Mouse (Mus musculus): ENCODE measurements around the gene Anxa8. TPM values are rescaled to one million over a fixed set of nuclear protein-coding genes. Genes with fewer than 3 reads are reported as not detected.

Gene Anxa8
- total and polyA plus RNA-seq, 2 experiments from 2014 or later: 0.90 TPM; not detected in 1

GRCm38 (mm10) chr14:34114311-34114710, 28.5 kb downstream of the Anxa8 start:
- Histone ChIP-seq H3K4me2 (ENCODE audit: low read depth, low read length) (no peak overlapping the region), H3K4me1 (ENCODE audit: insufficient read depth, low read length) (no peaks in the 10 kb centered on the region), H3K27ac (no peak overlapping the region), H3K9me3 (ENCODE audit: low read length) (no peaks in the 10 kb centered on the region), H3K27me3 (ENCODE audit: insufficient read depth, low read length) (no peaks in the 10 kb centered on the region), H3K9ac (replicated peaks; ENCODE audit: low read length) (no peak overlapping the region), H3K36me3 (ENCODE audit: insufficient read depth, low read length) (no peaks in the 10 kb centered on the region), H3K4me3 (ENCODE audit: low read length) (no peak overlapping the region)
- WGBS: 82% methylated on average over 4 of the region's 4 CpGs
- TF ChIP-seq CTCF (IDR thresholded peaks at IDR 0.05; ENCODE audit: low read depth): no peak
- ATAC-seq (no peak), DNase-seq (ENCODE audit: low spot score) (no peak)

- H3K27ac ChIP-seq: no peak overlapping the region
- H3K9me3 ChIP-seq (ENCODE audit: low read length): no peaks in the 10 kb centered on the region
- ATAC-seq (no peak), DNase-seq (ENCODE audit: low spot score) (no peak)
- TF ChIP-seq CTCF (IDR thresholded peaks at IDR 0.05; ENCODE audit: low read depth): no peak
- no peaks in the 10 kb centered on the region for H3K4me1 ChIP-seq (ENCODE audit: insufficient read depth, low read length)
- no peak overlapping the region for H3K9ac ChIP-seq (replicated peaks; ENCODE audit: low read length)
- no peaks in the 10 kb centered on the region; the same call in 1 of the 2 replicates for H3K27me3 ChIP-seq (ENCODE audit: insufficient read depth, low read length)
- H3K4me2 ChIP-seq (ENCODE audit: low read depth, low read length): no peak overlapping the region
- WGBS: 65% methylated on average over 7 of the region's 7 CpGs
- no peak overlapping the region for H3K4me3 ChIP-seq (ENCODE audit: low read length)
- no peaks in the 10 kb centered on the region for H3K36me3 ChIP-seq (ENCODE audit: insufficient read depth, low read length)
These were observed 33.4 kb downstream of the Anxa8 start for GRCm38 (mm10) chr14:34119046-34119723.

- 77% methylated on average over 12 of the region's 12 CpGs for WGBS
- ATAC-seq (no peak), DNase-seq (ENCODE audit: low spot score) (no peak)
- no peak for TF ChIP-seq CTCF (IDR thresholded peaks at IDR 0.05; ENCODE audit: low read depth)
- H3K27ac ChIP-seq: no peak overlapping the region
- H3K4me2 ChIP-seq (ENCODE audit: low read depth, low read length): no peak overlapping the region
- no peaks in the 10 kb centered on the region; the same call in 1 of the 2 replicates for H3K27me3 ChIP-seq (ENCODE audit: insufficient read depth, low read length)
- no peak overlapping the region for H3K4me3 ChIP-seq (ENCODE audit: low read length)
- H3K4me1 ChIP-seq (ENCODE audit: insufficient read depth, low read length): no peaks in the 10 kb centered on the region
- H3K36me3 ChIP-seq (ENCODE audit: insufficient read depth, low read length): no peaks in the 10 kb centered on the region
- H3K9ac ChIP-seq (replicated peaks; ENCODE audit: low read length): no peak overlapping the region
- no peaks in the 10 kb centered on the region for H3K9me3 ChIP-seq (ENCODE audit: low read length)
These were observed 34.5 kb downstream of the Anxa8 start for GRCm38 (mm10) chr14:34120016-34120910.

GRCm38 (mm10) chr14:34120923-34121351, 35.2 kb downstream of the Anxa8 start:
- 87% methylated on average over 3 of the region's 3 CpGs for WGBS
- H3K9ac ChIP-seq (replicated peaks; ENCODE audit: low read length): no peak overlapping the region
- TF ChIP-seq CTCF (IDR thresholded peaks at IDR 0.05; ENCODE audit: low read depth): no peak
- no peak overlapping the region for H3K4me2 ChIP-seq (ENCODE audit: low read depth, low read length)
- DNase-seq (ENCODE audit: low spot score) (no peak), ATAC-seq (no peak)
- no peaks in the 10 kb centered on the region for H3K4me1 ChIP-seq (ENCODE audit: insufficient read depth, low read length)
- no peaks in the 10 kb centered on the region for H3K36me3 ChIP-seq (ENCODE audit: insufficient read depth, low read length)
- no peaks in the 10 kb centered on the region; the same call in 1 of the 2 replicates for H3K27me3 ChIP-seq (ENCODE audit: insufficient read depth, low read length)
- H3K27ac ChIP-seq: no peak overlapping the region
- H3K4me3 ChIP-seq (ENCODE audit: low read length): no peak overlapping the region
- no peaks in the 10 kb centered on the region for H3K9me3 ChIP-seq (ENCODE audit: low read length)

GRCm38 (mm10) chr14:34121691-34122090, 35.9 kb downstream of the Anxa8 start:
- WGBS: 93% methylated on average over 4 of the region's 4 CpGs
- Histone ChIP-seq H3K4me2 (ENCODE audit: low read depth, low read length) (no peak overlapping the region), H3K9me3 (ENCODE audit: low read length) (no peaks in the 10 kb centered on the region), H3K27ac (no peak overlapping the region), H3K36me3 (ENCODE audit: insufficient read depth, low read length) (no peaks in the 10 kb centered on the region), H3K27me3 (ENCODE audit: insufficient read depth, low read length) (no peaks in the 10 kb centered on the region; the same call in 1 of the 2 replicates), H3K4me1 (ENCODE audit: insufficient read depth, low read length) (no peaks in the 10 kb centered on the region), H3K9ac (replicated peaks; ENCODE audit: low read length) (no peak overlapping the region), H3K4me3 (ENCODE audit: low read length) (no peak overlapping the region)
- DNase-seq (ENCODE audit: low spot score) (no peak), ATAC-seq (no peak)
- TF ChIP-seq CTCF (IDR thresholded peaks at IDR 0.05; ENCODE audit: low read depth): no peak

DNA sequence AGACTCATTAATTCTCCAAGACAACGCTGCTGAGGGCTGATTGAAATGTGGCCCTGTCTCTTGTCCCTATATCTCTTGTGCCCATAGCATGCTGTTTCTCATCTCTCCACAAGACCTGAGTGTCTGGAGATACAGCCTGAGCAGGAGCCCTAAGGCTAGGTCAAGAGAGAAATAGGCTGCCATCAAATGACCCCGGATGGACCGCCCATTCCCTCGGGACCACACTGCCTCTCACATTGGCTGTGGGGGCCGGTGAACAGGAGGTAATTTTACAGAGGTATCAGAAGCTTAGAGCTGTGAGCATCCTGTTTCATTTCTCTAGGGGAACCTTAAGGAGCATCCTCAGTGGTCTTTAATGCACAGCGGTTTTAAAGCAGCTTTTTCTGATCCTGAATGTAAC, 45.4 kb downstream of the Anxa8 start:
- Histone ChIP-seq H3K27ac (no peak overlapping the region), H3K4me1 (ENCODE audit: insufficient read depth, low read length) (0 out of 2 replicates have a peak, but pooled peaks cover 7% of the 10 kb centered on the region), H3K4me2 (ENCODE audit: low read depth, low read length) (no peak overlapping the region), H3K9ac (replicated peaks; ENCODE audit: low read length) (no peak overlapping the region), H3K27me3 (ENCODE audit: insufficient read depth, low read length) (no peaks in the 10 kb centered on the region), H3K9me3 (ENCODE audit: low read length) (no peaks in the 10 kb centered on the region), H3K4me3 (ENCODE audit: low read length) (no peak overlapping the region), H3K36me3 (ENCODE audit: insufficient read depth, low read length) (no peaks in the 10 kb centered on the region)
- ATAC-seq (peak; percentile 27; the same call in 1 of the 2 replicates), DNase-seq (ENCODE audit: low spot score) (no peak)
- no peak for TF ChIP-seq CTCF (IDR thresholded peaks at IDR 0.05; ENCODE audit: low read depth)
- WGBS: 62% methylated on average over 6 of the region's 6 CpGs

Measured in hindbrain, postnatal 0 days (tissue).